Mouse (Mus musculus): Measurements from ENCODE around the gene Galnt17. TPM values are rescaled to one million over a fixed set of nuclear protein-coding genes. Genes with fewer than 3 reads are reported as not detected.

The Galnt17 gene
- polyA plus RNA-seq, 2 experiments: 3.4 to 5.9 TPM

DNA sequence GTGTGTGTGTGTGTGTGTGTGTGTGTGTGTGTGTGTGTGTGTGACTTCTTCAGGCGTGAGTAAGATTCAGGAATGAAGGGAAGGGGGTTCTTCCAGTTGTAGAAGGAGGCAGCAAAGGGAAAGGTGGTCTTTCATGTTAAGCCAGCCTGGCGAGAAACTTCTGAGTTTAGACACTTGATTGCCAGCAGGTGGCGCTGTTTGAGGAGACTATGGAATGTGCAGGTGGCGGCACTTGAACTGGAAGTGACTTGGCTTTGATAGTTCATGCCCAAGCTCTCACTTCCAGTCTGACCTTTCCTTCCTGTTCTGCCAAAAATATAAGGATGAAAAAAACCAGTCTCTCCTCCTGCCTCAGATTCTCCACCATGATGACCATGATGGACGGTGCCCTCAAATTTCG lies 298.8 kb downstream of the Galnt17 start:
- H3K4me1 ChIP-seq (ENCODE audit: control insufficient read depth, insufficient read depth, low read length): no peaks in the 10 kb centered on the region
- no peak overlapping the region for H3K27ac ChIP-seq (replicated peaks; ENCODE audit: low read depth, low read length)
- no peak overlapping the region for H3K4me3 ChIP-seq (replicated peaks; ENCODE audit: low read length)
- WGBS: 54% methylated on average over 6 of the region's 6 CpGs
- H3K27me3 ChIP-seq (ENCODE audit: control insufficient read depth, insufficient read depth, low read length): no peaks in the 10 kb centered on the region
- TF ChIP-seq POLR2A (IDR thresholded peaks at IDR 0.05; ENCODE audit: borderline replicate concordance, extremely low read depth, insufficient read depth, insufficient read length): no peak
- no peak overlapping the region for H3K4me2 ChIP-seq (replicated peaks; ENCODE audit: low read depth, low read length, severe bottlenecking)
- ATAC-seq (ENCODE audit: low FRiP score, low read depth): no peak
- no peaks in the 10 kb centered on the region for H3K36me3 ChIP-seq (ENCODE audit: control insufficient read depth, insufficient read depth, low read length)
- no peak overlapping the region for H3K9ac ChIP-seq (ENCODE audit: low read depth, low read length, severe bottlenecking)
- no peak for DNase-seq (ENCODE audit: low spot score)
- H3K9me3 ChIP-seq (ENCODE audit: control insufficient read depth, low read length): no peaks in the 10 kb centered on the region; the same call in 1 of the 2 replicates

DNA sequence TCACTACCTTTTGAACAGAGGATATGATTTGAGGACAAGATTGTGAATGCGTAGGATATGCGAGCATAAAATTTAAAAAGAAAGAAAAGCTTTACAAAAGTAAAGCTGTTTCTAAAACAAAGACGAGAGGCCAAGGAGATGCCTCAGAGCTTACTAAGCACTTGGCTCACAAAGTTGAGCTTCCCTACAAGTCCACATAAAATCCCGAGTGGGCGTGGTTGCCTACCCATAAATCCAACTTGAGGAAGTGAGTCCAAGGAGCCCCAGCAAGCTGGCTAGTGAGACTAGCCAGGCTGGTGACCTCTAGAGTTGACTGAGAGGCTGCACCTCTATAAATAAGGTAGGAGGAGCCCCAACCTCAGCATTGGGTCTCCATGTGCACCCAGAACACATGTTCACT lies 299.8 kb downstream of the Galnt17 start:
- DNase-seq (ENCODE audit: low spot score): peak; percentile 30
- Histone ChIP-seq H3K4me2 (replicated peaks; ENCODE audit: low read depth, low read length, severe bottlenecking) (no peak overlapping the region), H3K36me3 (ENCODE audit: control insufficient read depth, insufficient read depth, low read length) (no peaks in the 10 kb centered on the region), H3K4me1 (ENCODE audit: control insufficient read depth, insufficient read depth, low read length) (no peaks in the 10 kb centered on the region), H3K27me3 (ENCODE audit: control insufficient read depth, insufficient read depth, low read length) (no peaks in the 10 kb centered on the region), H3K4me3 (replicated peaks; ENCODE audit: low read length) (no peak overlapping the region), H3K9ac (ENCODE audit: low read depth, low read length, severe bottlenecking) (no peak overlapping the region), H3K27ac (replicated peaks; ENCODE audit: low read depth, low read length) (no peak overlapping the region), H3K9me3 (ENCODE audit: control insufficient read depth, low read length) (no peaks in the 10 kb centered on the region; the same call in 1 of the 2 replicates)
- WGBS: 80% methylated on average over 5 of the region's 5 CpGs
- no peak for ATAC-seq (ENCODE audit: low FRiP score, low read depth)
- no peak for TF ChIP-seq POLR2A (IDR thresholded peaks at IDR 0.05; ENCODE audit: borderline replicate concordance, extremely low read depth, insufficient read depth, insufficient read length)

DNA sequence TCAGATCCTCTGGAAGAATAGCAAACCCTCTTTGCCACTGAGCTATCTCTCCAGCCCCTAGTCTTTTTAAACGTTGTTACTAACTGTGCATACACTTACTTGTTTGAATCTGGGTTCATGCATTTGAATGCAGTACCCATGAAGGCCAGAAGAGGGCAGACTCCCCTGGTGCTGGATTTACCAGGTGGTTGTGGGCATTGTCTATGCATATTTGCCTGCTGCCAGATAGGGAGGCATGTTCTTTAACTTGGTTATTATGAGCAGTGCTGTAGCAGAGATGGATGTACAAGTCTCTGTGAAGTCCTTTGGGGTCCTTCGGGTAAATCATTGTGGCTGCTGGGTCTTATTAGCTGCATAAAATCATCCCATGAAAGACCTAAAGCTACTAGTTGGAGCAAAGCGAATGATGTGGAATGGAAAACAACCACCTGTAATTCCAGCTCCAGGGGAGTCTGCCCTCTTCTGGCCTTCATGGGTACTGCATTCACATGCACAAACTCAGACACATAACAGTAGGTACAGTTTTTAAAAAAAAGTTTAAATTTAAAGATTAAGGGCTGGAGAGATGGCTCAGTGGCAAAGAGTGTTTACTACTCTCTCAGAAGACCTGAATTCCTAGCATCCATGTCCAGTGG lies 300.3 kb downstream of the Galnt17 start:
- no peaks in the 10 kb centered on the region for H3K27me3 ChIP-seq (ENCODE audit: control insufficient read depth, insufficient read depth, low read length)
- ATAC-seq (ENCODE audit: low FRiP score, low read depth) (no peak), DNase-seq (ENCODE audit: low spot score) (no peak)
- H3K4me1 ChIP-seq (ENCODE audit: control insufficient read depth, insufficient read depth, low read length): no peaks in the 10 kb centered on the region
- no peaks in the 10 kb centered on the region for H3K36me3 ChIP-seq (ENCODE audit: control insufficient read depth, insufficient read depth, low read length)
- H3K4me2 ChIP-seq (replicated peaks; ENCODE audit: low read depth, low read length, severe bottlenecking): no peak overlapping the region
- WGBS: 74% methylated on average over 3 of the region's 3 CpGs
- no peak overlapping the region for H3K27ac ChIP-seq (replicated peaks; ENCODE audit: low read depth, low read length)
- H3K4me3 ChIP-seq (replicated peaks; ENCODE audit: low read length): no peak overlapping the region
- no peak for TF ChIP-seq POLR2A (IDR thresholded peaks at IDR 0.05; ENCODE audit: borderline replicate concordance, extremely low read depth, insufficient read depth, insufficient read length)
- H3K9ac ChIP-seq (ENCODE audit: low read depth, low read length, severe bottlenecking): no peak overlapping the region
- H3K9me3 ChIP-seq (ENCODE audit: control insufficient read depth, low read length): no peaks in the 10 kb centered on the region; the same call in 1 of the 2 replicates

DNA sequence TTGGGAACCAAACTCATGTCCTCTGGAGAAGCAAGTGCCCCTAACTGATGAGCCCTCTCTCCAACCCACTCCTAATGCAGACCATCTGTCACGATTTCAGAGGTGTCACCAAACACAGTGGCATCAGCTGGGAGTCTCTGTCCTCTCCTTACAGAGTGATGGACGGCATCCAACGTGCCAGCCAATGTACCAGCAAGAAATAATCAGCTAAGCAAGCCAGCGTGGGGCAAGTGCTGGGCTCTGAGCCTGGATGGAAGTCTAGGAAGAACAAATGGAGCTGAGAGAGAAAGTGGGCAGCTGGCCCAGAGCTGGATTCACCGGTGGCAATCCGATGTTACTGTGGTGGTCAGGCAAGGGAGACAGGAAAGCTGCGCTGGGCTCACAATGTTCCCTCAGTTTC lies 301.1 kb downstream of the Galnt17 start:
- H3K4me1 ChIP-seq (ENCODE audit: control insufficient read depth, insufficient read depth, low read length): no peaks in the 10 kb centered on the region
- H3K9me3 ChIP-seq (ENCODE audit: control insufficient read depth, low read length): no peaks in the 10 kb centered on the region; the same call in 1 of the 2 replicates
- no peak overlapping the region for H3K9ac ChIP-seq (ENCODE audit: low read depth, low read length, severe bottlenecking)
- no peak overlapping the region for H3K27ac ChIP-seq (replicated peaks; ENCODE audit: low read depth, low read length)
- H3K27me3 ChIP-seq (ENCODE audit: control insufficient read depth, insufficient read depth, low read length): no peaks in the 10 kb centered on the region
- no peak overlapping the region for H3K4me2 ChIP-seq (replicated peaks; ENCODE audit: low read depth, low read length, severe bottlenecking)
- no peak overlapping the region for H3K4me3 ChIP-seq (replicated peaks; ENCODE audit: low read length)
- no peak for DNase-seq (ENCODE audit: low spot score)
- WGBS: 78% methylated on average over 7 of the region's 7 CpGs
- ATAC-seq (ENCODE audit: low FRiP score, low read depth): no peak
- H3K36me3 ChIP-seq (ENCODE audit: control insufficient read depth, insufficient read depth, low read length): no peaks in the 10 kb centered on the region
- TF ChIP-seq POLR2A (IDR thresholded peaks at IDR 0.05; ENCODE audit: borderline replicate concordance, extremely low read depth, insufficient read depth, insufficient read length): no peak

DNA sequence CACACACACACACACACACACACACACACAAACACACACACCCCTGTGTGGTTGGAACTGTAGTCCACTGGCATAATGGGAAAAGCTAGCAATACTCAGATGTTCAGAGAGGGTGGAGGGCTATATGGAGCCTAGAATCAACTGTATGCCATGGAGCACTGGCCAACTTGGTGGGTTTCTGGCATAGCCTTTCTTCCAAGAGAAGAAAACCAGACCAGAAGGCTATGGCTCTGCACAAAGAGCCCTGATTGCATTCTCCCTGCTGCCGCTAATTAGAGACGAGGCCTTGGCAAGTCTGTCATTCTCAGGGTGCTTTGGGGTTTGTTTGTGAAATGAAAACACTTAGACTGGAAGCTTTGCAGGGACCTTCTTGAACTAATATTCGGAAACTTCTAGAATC lies 301.8 kb downstream of the Galnt17 start:
- no peak overlapping the region for H3K4me3 ChIP-seq (replicated peaks; ENCODE audit: low read length)
- 83% methylated on average over 3 of the region's 3 CpGs for WGBS
- no peak overlapping the region for H3K9ac ChIP-seq (ENCODE audit: low read depth, low read length, severe bottlenecking)

More for the DNA sequence above, 301.8 kb downstream of the Galnt17 start:
- no peak for TF ChIP-seq POLR2A (IDR thresholded peaks at IDR 0.05; ENCODE audit: borderline replicate concordance, extremely low read depth, insufficient read depth, insufficient read length)
- Histone ChIP-seq H3K36me3 (ENCODE audit: control insufficient read depth, insufficient read depth, low read length) (no peaks in the 10 kb centered on the region), H3K9me3 (ENCODE audit: control insufficient read depth, low read length) (no peaks in the 10 kb centered on the region; the same call in 1 of the 2 replicates), H3K27ac (replicated peaks; ENCODE audit: low read depth, low read length) (no peak overlapping the region), H3K4me2 (replicated peaks; ENCODE audit: low read depth, low read length, severe bottlenecking) (no peak overlapping the region), H3K27me3 (ENCODE audit: control insufficient read depth, insufficient read depth, low read length) (no peaks in the 10 kb centered on the region), H3K4me1 (ENCODE audit: control insufficient read depth, insufficient read depth, low read length) (no peaks in the 10 kb centered on the region)
- DNase-seq (ENCODE audit: low spot score) (no peak), ATAC-seq (ENCODE audit: low FRiP score, low read depth) (no peak)
